Mouse (Mus musculus): ENCODE data around the gene Layn. TPM values are rescaled to one million over a fixed set of nuclear protein-coding genes. Genes with fewer than 3 reads are reported as not detected.

Gene Layn
- polyA plus RNA-seq, 1 experiment from 2014 or later = 5.2 TPM

DNA sequence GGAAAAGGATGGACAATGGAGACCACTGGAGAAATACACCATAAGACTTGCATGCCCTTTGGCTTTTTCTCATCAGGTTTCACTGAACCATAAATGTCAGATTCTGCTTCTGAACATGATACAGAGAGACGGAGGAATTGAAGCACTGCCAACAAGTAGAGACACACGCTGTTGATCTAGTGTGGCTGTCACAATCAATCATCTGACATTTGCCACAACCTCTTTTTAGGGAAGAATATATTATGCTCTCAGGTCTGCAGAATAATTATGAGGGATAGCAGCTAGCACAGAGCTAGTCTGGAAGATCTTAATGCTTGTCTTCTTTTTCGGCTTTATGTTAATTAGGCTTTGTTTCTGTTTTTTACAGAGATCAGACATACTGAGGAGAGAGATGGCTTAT lies 8.7 kb downstream of the Layn start:
- 58% methylated on average over 3 of the region's 3 CpGs for WGBS
- H3K27me3 ChIP-seq (ENCODE audit: insufficient read depth, poor library complexity, severe bottlenecking) = no peaks in the 10 kb centered on the region
- no peak for DNase-seq (ENCODE audit: low spot score)
- no peaks in the 10 kb centered on the region for H3K9me3 ChIP-seq
- peaks cover 20% of the 10 kb centered on the region for H3K4me1 ChIP-seq
- no peak overlapping the region for H3K27ac ChIP-seq
- 0 out of 2 replicates have a peak, but pooled peaks cover 2% of the 10 kb centered on the region for H3K36me3 ChIP-seq
- H3K4me3 ChIP-seq = no peak overlapping the region

DNA sequence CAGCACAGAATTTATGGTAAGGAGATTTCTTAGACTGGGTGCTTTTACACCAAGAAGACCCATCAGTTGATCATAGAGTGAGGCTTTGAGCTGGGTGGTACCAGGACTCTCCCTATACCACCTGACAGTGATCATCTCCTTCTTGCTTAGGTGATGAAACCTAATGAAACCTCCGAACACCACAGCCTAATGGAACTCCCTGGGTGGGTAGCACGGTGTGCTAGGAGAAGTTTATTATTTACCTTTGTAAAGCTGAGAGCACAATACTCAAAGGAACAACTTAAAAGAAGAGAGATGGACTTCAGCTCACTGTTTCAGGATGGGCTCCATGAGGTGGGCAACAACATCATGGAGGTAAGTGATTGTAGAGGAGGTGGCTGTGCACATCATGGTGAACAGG lies 16.3 kb downstream of the Layn start, which contains the start of gene Btg4:
Btg4 (plus strand) TSS at position 301 of the 400 bp plus-strand sequence.
- Histone ChIP-seq H3K27ac (no peak within 1 kb of the TSS), H3K27me3 (ENCODE audit: insufficient read depth, poor library complexity, severe bottlenecking) (no peaks in the 10 kb centered on the region), H3K36me3 (no peaks in the 10 kb centered on the region), H3K9me3 (no peaks in the 10 kb centered on the region), H3K4me1 (0 out of 2 replicates have a peak, but pooled peaks cover 6% of the 10 kb centered on the region), H3K4me3 (no peak within 1 kb of the TSS)
- whole genome bisulfite sequencing = 89% methylated on average over 2 of the region's 2 CpGs
- no peak for DNase-seq (ENCODE audit: low spot score)

DNA sequence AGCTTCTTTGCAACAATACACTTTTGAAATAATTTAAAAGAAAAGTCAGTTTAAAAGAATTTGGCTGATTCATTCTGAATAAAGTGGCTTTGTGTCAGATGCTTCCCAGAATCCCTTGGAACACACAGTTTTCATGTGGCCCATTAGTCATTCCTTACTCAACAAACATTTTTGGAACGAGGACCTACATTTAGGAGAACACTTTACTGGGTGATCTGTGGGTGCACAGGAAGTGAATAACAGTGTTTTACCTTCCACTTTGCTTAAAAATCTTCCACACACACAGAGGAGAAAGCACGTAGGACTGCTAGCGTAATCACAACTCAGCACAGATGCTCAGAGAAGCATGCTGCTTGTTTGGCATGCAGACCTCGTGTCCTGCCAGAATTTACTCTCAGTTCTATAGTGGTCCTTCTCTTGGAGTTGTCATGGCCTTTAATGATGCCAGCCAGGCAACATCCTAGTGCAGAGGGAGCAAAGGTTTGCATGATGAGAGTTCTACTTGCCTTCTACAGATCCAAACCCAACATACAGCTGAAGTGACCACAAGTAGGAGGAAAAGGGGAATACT lies 17.9 kb downstream of the Layn start:
- no peak overlapping the region for H3K4me3 ChIP-seq
- no peaks in the 10 kb centered on the region for H3K36me3 ChIP-seq
- no peak overlapping the region for H3K27ac ChIP-seq
- H3K9me3 ChIP-seq = no peaks in the 10 kb centered on the region
- 0 out of 2 replicates have a peak, but pooled peaks cover 6% of the 10 kb centered on the region for H3K4me1 ChIP-seq
- no peak for DNase-seq (ENCODE audit: low spot score)
- WGBS = 70% methylated on average over 4 of the region's 4 CpGs
- no peaks in the 10 kb centered on the region for H3K27me3 ChIP-seq (ENCODE audit: insufficient read depth, poor library complexity, severe bottlenecking)

DNA sequence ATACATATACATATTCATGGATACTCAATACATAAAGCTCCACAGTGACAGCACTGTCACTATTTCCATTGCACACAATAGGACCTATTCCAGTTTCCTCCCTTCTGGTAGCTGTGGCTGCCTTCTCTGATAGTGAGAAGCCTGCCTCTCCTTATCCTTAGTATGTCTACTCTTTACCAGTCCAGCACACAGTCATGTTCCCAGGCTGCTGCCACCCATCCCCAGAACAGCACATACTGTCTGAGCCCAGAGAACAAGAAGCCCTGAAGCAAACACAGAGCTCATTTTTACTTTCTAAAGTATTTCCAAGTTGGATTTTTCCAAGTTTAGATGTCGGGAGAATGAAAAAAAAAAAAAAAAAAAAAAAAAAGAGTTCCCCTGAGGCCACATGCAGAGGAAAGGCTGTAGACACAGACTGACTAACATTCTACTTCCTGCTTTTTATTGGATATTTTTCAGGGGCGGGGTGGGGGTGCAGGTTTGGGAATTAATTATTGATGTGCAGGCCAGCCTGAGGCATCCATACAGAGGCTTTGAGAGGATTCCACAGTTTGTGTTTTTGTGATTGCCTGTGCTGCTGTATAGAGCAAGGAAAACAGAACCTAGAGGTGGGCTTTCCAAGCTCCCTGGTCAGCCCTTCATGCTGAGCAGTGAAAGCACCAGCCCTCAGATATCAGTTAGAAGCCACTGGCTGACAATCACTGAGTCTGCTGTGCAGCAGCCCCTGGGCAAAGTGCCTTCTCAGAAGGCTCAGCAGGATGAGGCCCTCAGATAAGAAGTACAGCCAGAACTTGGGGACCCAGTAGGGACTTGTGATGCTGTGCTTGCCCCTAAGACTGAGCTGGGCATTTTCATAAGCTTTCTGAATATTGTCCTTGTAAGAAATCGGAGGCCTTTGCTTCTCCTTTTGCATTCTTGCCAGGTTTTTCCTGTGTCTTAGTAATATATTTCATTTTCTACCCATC lies 20.3 kb downstream of the Layn start:
- DNase-seq (ENCODE audit: low spot score) = no peak
- Histone ChIP-seq H3K4me3 (no peak overlapping the region), H3K27ac (no peak overlapping the region), H3K4me1 (0 out of 2 replicates have a peak, but pooled peaks cover 6% of the 10 kb centered on the region), H3K36me3 (no peaks in the 10 kb centered on the region), H3K9me3 (no peaks in the 10 kb centered on the region), H3K27me3 (ENCODE audit: insufficient read depth, poor library complexity, severe bottlenecking) (no peaks in the 10 kb centered on the region)
- 67% methylated on average over 3 of the region's 3 CpGs for WGBS

DNA sequence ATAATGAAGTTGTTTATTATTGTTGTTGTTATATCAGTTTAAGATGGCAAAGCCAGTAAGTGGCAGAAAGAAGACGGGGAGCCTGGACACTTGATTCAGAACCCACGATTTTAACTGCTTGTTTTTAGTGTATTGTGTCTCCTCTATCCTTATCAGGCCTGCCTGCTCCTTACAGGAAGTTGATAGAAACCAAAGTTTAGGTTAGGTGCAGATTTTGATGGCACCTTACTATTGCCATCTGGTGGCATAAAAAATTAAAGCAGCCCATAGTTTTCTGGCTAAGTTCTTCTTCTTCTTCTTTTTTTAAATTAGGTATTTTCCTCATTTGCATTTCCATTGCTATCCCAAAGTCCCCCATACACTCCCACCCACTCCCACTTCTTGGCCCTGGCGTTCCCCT lies 24.7 kb downstream of the Layn start:
- 55% methylated on average over 3 of the region's 3 CpGs for WGBS
- Histone ChIP-seq H3K9me3 (no peaks in the 10 kb centered on the region), H3K4me1 (0 out of 2 replicates have a peak, but pooled peaks cover 6% of the 10 kb centered on the region), H3K27me3 (ENCODE audit: insufficient read depth, poor library complexity, severe bottlenecking) (no peaks in the 10 kb centered on the region), H3K4me3 (no peak overlapping the region), H3K36me3 (no peaks in the 10 kb centered on the region), H3K27ac (no peak overlapping the region)
- DNase-seq (ENCODE audit: low spot score) = no peak

DNA sequence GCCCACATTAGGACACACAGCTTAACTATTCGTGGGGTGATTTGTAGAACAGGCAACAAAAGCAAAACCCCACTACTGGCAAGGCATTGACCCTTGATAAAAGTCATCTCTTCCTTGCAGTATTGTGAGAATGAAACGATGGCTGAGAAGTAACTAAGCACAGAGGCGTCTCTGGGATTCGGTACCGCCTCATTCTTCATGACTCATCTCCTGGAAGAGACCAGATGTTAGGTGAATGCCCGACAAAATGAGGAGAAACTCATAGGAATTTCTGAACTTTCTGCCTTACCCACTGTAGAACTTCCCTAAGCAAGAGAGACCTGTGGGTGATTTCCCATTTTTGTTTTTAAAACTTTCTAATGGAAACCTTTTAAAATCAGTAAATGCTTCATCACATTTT lies 34.8 kb downstream of the Layn start:
- Histone ChIP-seq H3K4me3 (no peak overlapping the region), H3K27ac (no peak overlapping the region), H3K27me3 (ENCODE audit: insufficient read depth, poor library complexity, severe bottlenecking) (no peaks in the 10 kb centered on the region), H3K4me1 (no peaks in the 10 kb centered on the region), H3K9me3 (no peaks in the 10 kb centered on the region), H3K36me3 (no peaks in the 10 kb centered on the region)
- no peak for DNase-seq (ENCODE audit: low spot score)
- 77% methylated on average over 6 of the region's 6 CpGs for WGBS

DNA sequence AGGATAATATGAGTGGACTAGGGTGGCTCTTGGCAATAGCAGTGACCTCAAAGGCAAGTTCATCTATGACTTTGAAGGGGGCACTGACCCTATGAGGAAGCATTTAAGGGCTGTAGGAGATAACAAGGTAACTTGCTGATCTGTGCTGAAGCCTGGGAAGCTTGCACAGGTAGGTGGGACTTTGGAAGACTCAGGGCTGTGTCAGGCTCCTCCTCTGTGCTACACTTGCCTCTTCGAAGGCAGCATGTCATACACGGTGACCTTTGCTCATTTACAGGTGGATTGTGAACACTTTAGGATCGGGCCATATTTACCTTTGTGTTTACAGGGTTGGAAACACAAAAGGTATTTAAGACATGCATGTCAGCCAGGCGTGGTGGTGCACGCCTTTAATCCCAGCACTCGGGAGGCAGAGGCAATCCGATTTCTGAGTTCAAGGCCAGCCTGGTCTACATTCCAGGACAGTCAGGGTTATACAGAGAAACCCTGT lies 35.4 kb downstream of the Layn start:
- WGBS = 90% methylated on average over 7 of the region's 7 CpGs
- no peaks in the 10 kb centered on the region for H3K4me1 ChIP-seq
- DNase-seq (ENCODE audit: low spot score) = no peak
- H3K27me3 ChIP-seq (ENCODE audit: insufficient read depth, poor library complexity, severe bottlenecking) = no peaks in the 10 kb centered on the region
- H3K27ac ChIP-seq = no peak overlapping the region
- no peaks in the 10 kb centered on the region for H3K36me3 ChIP-seq
- H3K4me3 ChIP-seq = no peak overlapping the region
- H3K9me3 ChIP-seq = no peaks in the 10 kb centered on the region

DNA sequence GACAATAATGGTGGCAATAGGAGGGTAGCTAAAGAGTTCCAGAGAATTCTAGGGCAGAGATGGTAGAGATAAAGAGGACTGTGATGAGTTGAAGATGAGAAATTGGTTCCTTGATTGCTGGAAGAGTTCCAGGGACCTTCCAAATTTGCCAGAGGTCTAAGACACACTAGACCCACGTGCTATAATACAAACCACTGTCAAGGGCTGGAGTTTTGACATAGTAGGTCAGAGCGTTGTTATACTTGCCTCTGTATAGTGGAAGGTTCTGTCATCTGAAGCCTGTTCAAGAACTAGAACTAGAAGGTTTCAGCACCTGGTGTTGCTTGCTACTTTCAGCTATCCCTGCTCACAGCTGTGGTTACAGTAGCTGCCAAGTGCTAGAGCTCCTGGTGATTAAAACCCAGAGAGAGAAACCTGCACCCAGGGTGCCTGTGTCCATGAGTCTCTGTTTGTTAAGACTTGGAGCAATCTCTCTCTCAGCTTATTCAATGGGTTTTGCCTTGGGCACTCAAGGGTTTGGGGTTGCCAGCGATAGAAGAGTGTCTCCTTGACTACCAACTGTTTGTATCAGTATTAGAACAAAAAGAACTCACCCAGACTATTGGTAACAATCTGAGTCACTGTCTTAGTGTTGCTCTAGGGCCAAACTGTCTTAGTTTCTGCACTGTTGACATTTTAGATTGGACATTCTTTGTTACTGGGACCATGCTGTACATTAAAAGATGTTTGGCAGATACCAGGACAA lies 43.9 kb downstream of the Layn start:
- Histone ChIP-seq H3K9me3 (no peaks in the 10 kb centered on the region), H3K4me1 (peaks cover 6% of the 10 kb centered on the region; the same call in 1 of the 2 replicates), H3K36me3 (no peaks in the 10 kb centered on the region), H3K4me3 (no peak overlapping the region), H3K27ac (no peak overlapping the region), H3K27me3 (ENCODE audit: insufficient read depth, poor library complexity, severe bottlenecking) (no peaks in the 10 kb centered on the region)
- WGBS = 76% methylated on average over 3 of the region's 3 CpGs
- no peak for DNase-seq (ENCODE audit: low spot score)

DNA sequence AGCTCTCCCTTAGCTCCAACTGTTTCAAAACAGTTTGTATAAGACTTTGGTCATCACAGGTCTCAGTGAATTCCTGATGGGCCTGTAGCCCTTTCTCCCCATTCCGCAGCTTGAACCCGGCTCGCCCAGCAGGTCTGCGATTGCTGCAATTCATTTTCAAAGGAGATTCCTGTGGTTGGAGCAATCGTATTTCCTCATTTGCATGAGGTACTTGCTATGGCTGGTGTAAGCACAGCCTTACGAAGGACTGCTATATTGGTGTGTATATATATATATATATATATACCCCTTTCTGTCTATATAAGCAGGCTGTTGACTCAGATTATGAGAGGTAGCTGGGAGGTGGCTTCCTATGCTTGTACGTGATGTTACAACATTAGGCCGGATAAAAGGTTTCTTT lies 44.6 kb downstream of the Layn start:
- H3K4me3 ChIP-seq = no peak overlapping the region
- no peaks in the 10 kb centered on the region for H3K27me3 ChIP-seq (ENCODE audit: insufficient read depth, poor library complexity, severe bottlenecking)
- no peaks in the 10 kb centered on the region for H3K36me3 ChIP-seq
- H3K9me3 ChIP-seq = no peaks in the 10 kb centered on the region
- no peak for DNase-seq (ENCODE audit: low spot score)
- peaks cover 6% of the 10 kb centered on the region; the same call in 1 of the 2 replicates for H3K4me1 ChIP-seq
- 69% methylated on average over 8 of the region's 8 CpGs for WGBS
- no peak overlapping the region for H3K27ac ChIP-seq

DNA sequence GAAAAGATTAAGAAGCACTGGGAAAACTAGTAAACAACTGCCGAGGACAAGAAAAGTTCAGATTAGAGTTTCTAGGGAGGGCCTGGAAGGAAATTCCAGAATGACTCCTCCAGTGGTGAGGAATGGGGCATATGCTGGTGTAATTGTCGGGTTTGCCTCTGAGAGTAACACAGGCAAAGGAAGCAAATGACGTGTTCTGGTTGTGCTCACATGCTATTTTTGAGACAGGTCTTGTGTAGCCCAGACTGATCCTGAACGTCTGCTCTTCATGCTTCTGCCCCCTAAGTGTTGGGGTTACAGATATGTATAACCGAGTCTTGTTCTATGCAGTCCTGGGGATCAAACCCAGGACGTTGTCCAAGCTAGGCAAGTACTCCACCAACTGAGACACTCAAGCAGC lies 45.3 kb downstream of the Layn start:
- no peaks in the 10 kb centered on the region for H3K27me3 ChIP-seq (ENCODE audit: insufficient read depth, poor library complexity, severe bottlenecking)
- H3K9me3 ChIP-seq = no peaks in the 10 kb centered on the region
- no peak for DNase-seq (ENCODE audit: low spot score)
- H3K27ac ChIP-seq = no peak overlapping the region; the same call in 1 of the 2 replicates
- H3K36me3 ChIP-seq = no peaks in the 10 kb centered on the region
- H3K4me1 ChIP-seq = peaks cover 6% of the 10 kb centered on the region; the same call in 1 of the 2 replicates
- WGBS = 41% methylated on average over 6 of the region's 6 CpGs
- H3K4me3 ChIP-seq = no peak overlapping the region

DNA sequence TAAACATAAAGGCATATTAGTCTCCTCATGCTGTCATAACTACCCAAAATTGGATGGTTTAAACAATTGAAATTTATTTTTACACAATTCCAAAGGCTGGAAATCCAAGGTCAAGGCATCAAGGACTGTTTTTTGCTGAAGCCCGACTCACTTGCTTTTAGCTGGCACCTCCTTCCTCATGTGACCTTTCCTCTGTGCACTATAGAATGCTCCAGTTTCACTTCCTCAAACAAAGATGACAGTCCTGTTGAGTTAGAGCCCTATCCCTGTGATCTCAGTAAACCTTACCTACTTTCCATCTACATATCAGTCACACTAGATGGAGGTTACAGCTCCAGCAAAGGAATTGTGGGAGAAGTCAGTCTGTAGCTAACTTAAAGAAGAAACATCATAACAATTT lies 46.7 kb downstream of the Layn start:
- Histone ChIP-seq H3K36me3 (no peaks in the 10 kb centered on the region), H3K27ac (no peak overlapping the region), H3K4me1 (no peaks in the 10 kb centered on the region), H3K4me3 (no peak overlapping the region), H3K27me3 (ENCODE audit: insufficient read depth, poor library complexity, severe bottlenecking) (no peaks in the 10 kb centered on the region), H3K9me3 (no peaks in the 10 kb centered on the region)
- DNase-seq (ENCODE audit: low spot score) = no peak
- 55% methylated on average over 1 of the region's 1 CpGs for WGBS

DNA sequence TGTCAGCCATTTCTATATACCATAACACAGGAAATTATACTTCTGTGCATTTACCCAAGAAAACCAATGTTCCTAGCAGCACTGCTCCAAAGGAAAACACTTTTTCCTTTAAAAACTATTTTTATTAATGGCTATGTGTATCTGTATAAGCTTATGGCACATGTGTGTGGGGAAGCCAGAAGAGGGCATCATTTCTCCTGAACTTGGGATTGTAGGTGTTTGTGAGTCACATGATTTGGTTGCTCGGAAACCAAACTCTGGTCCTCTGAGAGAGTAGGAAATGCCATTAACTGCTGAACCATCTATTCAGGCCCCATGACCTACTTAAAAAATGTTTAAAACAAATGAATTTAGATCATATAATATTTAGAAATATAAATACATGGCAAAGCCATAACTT lies 49.9 kb downstream of the Layn start:
- Histone ChIP-seq H3K4me1 (no peaks in the 10 kb centered on the region), H3K4me3 (no peak overlapping the region), H3K9me3 (no peaks in the 10 kb centered on the region), H3K36me3 (no peaks in the 10 kb centered on the region), H3K27me3 (ENCODE audit: insufficient read depth, poor library complexity, severe bottlenecking) (no peaks in the 10 kb centered on the region), H3K27ac (no peak overlapping the region)
- no peak for DNase-seq (ENCODE audit: low spot score)
- WGBS = 65% methylated on average over 1 of the region's 1 CpGs

Data from heart, embryonic 10.5 days (tissue).